Mouse (Mus musculus): ENCODE measurements at regions not wholly inside any gene's neighbourhood (a gene's known extent, or its start where the extent isn't known, plus 50 kb on each side); places are given as distances from the start of the nearest gene placed in this dataset.
"Not testable (repeated sequence)": the region's sequence is repeated elsewhere in the genome, so short reads cannot be mapped to it uniquely, and the experiment has no call there.

DNA sequence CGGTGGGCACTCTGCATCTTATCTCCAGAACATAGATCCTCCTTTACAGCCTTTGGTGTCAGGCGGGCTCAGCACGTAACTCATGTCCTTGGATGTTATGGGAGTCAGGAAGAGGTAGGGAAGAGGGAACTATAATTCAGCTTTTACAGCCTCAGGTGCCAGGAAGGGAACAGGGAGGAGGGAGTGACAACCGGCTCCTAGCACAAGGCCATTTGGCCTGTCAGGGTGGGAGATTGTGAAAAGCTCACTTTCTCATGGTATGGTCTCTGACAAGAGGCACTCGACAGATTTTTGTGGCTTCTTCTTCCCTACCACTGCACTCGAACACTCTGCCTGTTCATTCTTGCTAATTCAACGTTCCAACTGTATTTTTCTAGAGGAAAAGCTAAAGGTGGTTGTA, 845.6 kb downstream of the Rab28 start:
- not testable (repeated sequence) for TF ChIP-seq POLR2A (IDR thresholded peaks at IDR 0.05; ENCODE audit: low read depth, low read length); CTCF (IDR thresholded peaks at IDR 0.05; ENCODE audit: extremely low read depth, insufficient read depth, insufficient read length, insufficient replicate concordance)
